Comparison of ENCODE assay signal across 9 mouse cellular contexts in genomic region chr12:16836188-16836587, GRCm38 (mm10). TPM values are rescaled to one million over a fixed set of nuclear protein-coding genes. Genes with fewer than 3 reads are reported as not detected.
A peak's percentile ranks its signal among the peaks of the same experiment; 100 is the strongest.
DNase-seq lines count a peak whose midpoint lies in the region; ATAC-seq and TF ChIP-seq lines count a peak whose summit lies in the region.
"Had no signal": no experiment of that assay in that cellular context is flagged by ENCODE, and none has a peak within 500 bp of the region (broad histone marks: within the 10 kb centered on the region; RNA-seq: fewer than 3 reads in every experiment).

No protein-coding gene starts in this region.

- 28% methylated on average over 9 of the region's 9 CpGs for WGBS in lung, adult 2 months

- TF ChIP-seq POLR2A in lung, adult 2 months (IDR thresholded peaks at IDR 0.05; ENCODE audit: borderline replicate concordance, extremely low read depth, low read depth, low read length), result no peak

- peak; percentile 39; the same call in 1 of the 2 replicates for TF ChIP-seq CTCF in gastrocnemius, adult 2 months (IDR thresholded peaks at IDR 0.05)
- peak; percentile 36; the same call in 1 of the 2 replicates for TF ChIP-seq CTCF in lung, adult 2 months (IDR thresholded peaks at IDR 0.05; ENCODE audit: insufficient read depth, low read length)

- peak; percentile 76 to 85 for DNase-seq in adrenal gland, adult (ENCODE audit: inconsistent age in 2 of 2, low spot score in 1 of 2)
- no peak for DNase-seq in adrenal gland, postnatal 4 days (ENCODE audit: low spot score in 2 of 2)
- peak; percentile 70 for DNase-seq in cerebellum, adult 11 months
- peak; percentile 84 for DNase-seq in gastrocnemius, adult 2 months
- DNase-seq in kidney, adult 9 months, result peak; percentile 65
- no peak for DNase-seq in lung, adult 2 months
- DNase-seq in urinary bladder, postnatal 14 days (ENCODE audit: low spot score), result no peak
- DNase-seq: liver, embryonic 13.5 days had no signal

- peaks cover 7% of the 10 kb centered on the region; the same call in 1 of the 2 replicates for H3K4me1 ChIP-seq in lung, adult 2 months (ENCODE audit: control insufficient read depth, insufficient read depth, low read length)

- intact Hi-C loops in gastrocnemius, adult 2 months (cut with DNase I), result loop anchor here (2.0 kb wide), 1 partner anchor 15 kb away; no protein-coding TSS in a partner anchor

- peak overlapping the region; percentile 49 for H3K4me3 ChIP-seq in gastrocnemius, adult 2 months
- H3K4me3 ChIP-seq in lung, adult 2 months (replicated peaks; ENCODE audit: extremely low read depth, low read depth, low read length), result no peak overlapping the region
- H3K4me3 ChIP-seq: liver, embryonic 13.5 days had no signal

- ATAC-seq in granulocyte monocyte progenitor cell, adult 5-6 weeks (replicated peaks; ENCODE audit: poor library complexity, severe bottlenecking), result no peak

- peak overlapping the region; percentile 88 for H3K27ac ChIP-seq in gastrocnemius, adult 2 months
- H3K27ac ChIP-seq: liver, embryonic 13.5 days had no signal

RNA-seq across cellular contexts. Expression of gene E2f6, which starts 25.4 kb away (rescaled TPM):
- 10 to 100 TPM; 37.2 to 41.4 TPM for total RNA-seq in adrenal gland, postnatal 4 days (2021)
- 100 to 1,000 TPM; 139 to 159 TPM for total RNA-seq in gastrocnemius, adult 2 months (2021)
- polyA plus RNA-seq in lung, adult 2 months (2012; rRNA removed), result 13.6 and 15.1 TPM in 2 replicates
- total RNA-seq in granulocyte monocyte progenitor cell, adult 5-6 weeks (2014; fragmentation: Nextera tagmentation), result 41.0 and 41.9 TPM in 2 replicates
- 38.8 and 43.9 TPM in 2 replicates for total RNA-seq in granulocyte monocyte progenitor cell, adult 5-6 weeks (2017)

RNA-seq across cellular contexts. Expression of gene Greb1, which starts 35.5 kb away (rescaled TPM):
- 10 to 100 TPM; 62.1 to 69.5 TPM for total RNA-seq in adrenal gland, postnatal 4 days (2021)
- 1 to 10 TPM in 1 of 2 experiments, under 1 TPM in 1; 0.38 to 2.3 TPM for total RNA-seq in gastrocnemius, adult 2 months (2021)
- polyA plus RNA-seq in lung, adult 2 months (2012; rRNA removed), result 0.64 and 1.2 TPM in 2 replicates
- 0.49 TPM in 1 of 2 replicates, not detected in the other for total RNA-seq in granulocyte monocyte progenitor cell, adult 5-6 weeks (2014; fragmentation: Nextera tagmentation)
- total RNA-seq in granulocyte monocyte progenitor cell, adult 5-6 weeks (2017), result 0.13 and 0.26 TPM in 2 replicates

RNA-seq across cellular contexts. Expression of gene Rock2, which starts 58.5 kb away (rescaled TPM):
- total RNA-seq in adrenal gland, postnatal 4 days (2021), result 10 to 100 TPM; 73.9 to 79.7 TPM
- total RNA-seq in gastrocnemius, adult 2 months (2021), result 100 to 1,000 TPM in 1 of 2 experiments, 10 to 100 TPM in 1; 86.0 to 103 TPM
- polyA plus RNA-seq in lung, adult 2 months (2012; rRNA removed), result 6.5 and 11.4 TPM in 2 replicates
- total RNA-seq in granulocyte monocyte progenitor cell, adult 5-6 weeks (2014; fragmentation: Nextera tagmentation), result 43.1 and 49.4 TPM in 2 replicates
- total RNA-seq in granulocyte monocyte progenitor cell, adult 5-6 weeks (2017), result 65.1 and 65.9 TPM in 2 replicates

Comparison
In these comparisons a context has a peak if more than half of its experiments do, and no peak if none do; other contexts are left out.
1. DNase-seq: peak in adrenal gland, adult (2 of 2), cerebellum, adult 11 months (single experiment), gastrocnemius, adult 2 months (single experiment) and kidney, adult 9 months (single experiment); none in adrenal gland, postnatal 4 days (0 of 2), lung, adult 2 months (single experiment) and urinary bladder, postnatal 14 days (single experiment).
2. RNA of gene Greb1, which starts 35.5 kb away (total RNA-seq): 62.1 to 69.5 TPM in adrenal gland, postnatal 4 days; 0.38 to 2.3 TPM in gastrocnemius, adult 2 months and 0.13 to 0.49 TPM in granulocyte monocyte progenitor cell, adult 5-6 weeks; every median in the first group is over 10 times any median in the second.